Mouse (Mus musculus) thymus, postnatal 10 days (tissue): ENCODE measurements around the gene Masp1.

Experiments used
- DNase-seq, 2 experiments: peaks; one replicate each; pipeline ENCODE4 v3.0.0; 2021; ENCODE audit warnings: low spot score in 2 of 2

Masp1 gene

DNA sequence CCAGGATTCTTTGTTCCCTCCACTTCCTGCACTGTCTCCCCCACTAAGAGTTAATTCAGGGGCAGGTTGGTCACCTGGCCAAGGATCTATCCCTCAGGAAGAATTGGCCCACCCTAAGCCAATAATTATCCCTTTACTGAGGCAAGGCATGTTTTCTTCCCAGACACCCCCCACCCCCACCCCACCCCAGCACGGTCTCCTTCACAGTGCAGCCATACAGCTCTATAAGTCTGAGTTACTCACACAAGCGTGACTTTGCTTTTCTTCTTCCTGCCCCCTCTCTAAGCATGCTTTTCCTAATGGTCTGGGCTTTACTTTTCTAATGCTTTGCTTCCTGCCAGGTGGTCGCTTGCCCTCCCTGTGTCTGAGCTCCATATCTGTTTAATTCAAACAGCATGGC, 118.7 kb downstream of the Masp1 start:
- DNase-seq, result no peak

- no peak for DNase-seq
These were observed 119.2 kb downstream of the Masp1 start for GRCm38 (mm10) chr16:23401463-23401862.
